Mouse (Mus musculus) heart, adult 2 months (tissue): ENCODE measurements around the gene Maml1.

ENCODE experiments used
- CTCF ChIP-seq: fragments of 200-600 bp; IDR thresholded peaks from 2 replicates; pipeline ENCODE4 v1.8.1; 2022; ENCODE audit warnings: antibody characterized with exemption, mild to moderate bottlenecking, moderate library complexity
- EP300 ChIP-seq: fragments of 200-500 bp; IDR thresholded peaks from 2 replicates; pipeline ENCODE4 v1.6.1; 2011; ENCODE audit warnings: low read depth, low read length, control low read depth; ENCODE audit not compliant: insufficient read depth
- POLR2A ChIP-seq: fragments of 200-500 bp; IDR thresholded peaks from 2 replicates; pipeline ENCODE4 v1.6.1; 2011; ENCODE audit warnings: mild to moderate bottlenecking, low read depth, low read length, control low read depth; ENCODE audit not compliant: insufficient read depth

DNA sequence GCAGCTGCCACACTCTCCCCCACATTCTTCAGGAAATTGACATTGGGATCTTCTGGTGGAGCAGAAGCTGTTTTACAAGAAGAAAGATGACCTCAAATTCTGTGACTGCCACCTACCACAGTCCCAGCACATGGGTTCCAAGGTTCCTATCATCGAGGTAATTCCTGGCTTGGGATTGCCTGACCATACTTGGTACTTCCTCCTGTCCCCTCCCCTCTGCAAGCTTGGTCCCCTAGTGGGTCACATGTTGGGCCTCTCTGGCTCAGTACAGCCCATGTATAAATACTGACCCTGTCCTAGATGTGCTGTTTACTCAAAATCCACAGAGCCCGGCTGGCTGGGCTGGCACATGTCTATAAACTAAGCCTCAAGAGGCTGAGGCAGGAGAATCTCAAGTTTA, 86.1 kb downstream of the Maml1 start:
- no peak for TF ChIP-seq CTCF
- no peak for TF ChIP-seq POLR2A
- TF ChIP-seq EP300 = no peak
